Mouse (Mus musculus) mouse trophoblast stem cell (cell line): ENCODE data around the gene Gpr15.

Source experiments
- in situ Hi-C, 2 experiments: fragments of 300-500 bp; cut with MseI, MboI; formaldehyde crosslinking; loops; 2 replicates in 1 of 2; 3 replicates in 1 of 2; pipeline ENCODE4 v1.15.1; 2025

Gpr15 gene

GRCm38 (mm10) chr16:58671212-58671985 is 47.5 kb downstream of the Gpr15 start:
- in situ Hi-C loops: no loop called here

- in situ Hi-C loops: no loop called here
These were observed 48.2 kb downstream of the Gpr15 start for GRCm38 (mm10) chr16:58670643-58671042.

GRCm38 (mm10) chr16:58669917-58670630 is 48.8 kb downstream of the Gpr15 start, which contains the start of gene Cpox:
TSS of gene Cpox (plus strand) at chr16:58670292.
- in situ Hi-C loops: no loop called here

GRCm38 (mm10) chr16:58669264-58669663 is 49.6 kb downstream of the Gpr15 start:
- in situ Hi-C loops: no loop called here

GRCm38 (mm10) chr16:58668586-58668985 is 50.3 kb downstream of the Gpr15 start:
- in situ Hi-C loops: no loop called here
